Mouse (Mus musculus): Measurements from ENCODE around the gene Wdr20.
"Not testable (repeated sequence)": the region's sequence is repeated elsewhere in the genome, so short reads cannot be mapped to it uniquely, and the experiment has no call there.

Gene Wdr20

DNA sequence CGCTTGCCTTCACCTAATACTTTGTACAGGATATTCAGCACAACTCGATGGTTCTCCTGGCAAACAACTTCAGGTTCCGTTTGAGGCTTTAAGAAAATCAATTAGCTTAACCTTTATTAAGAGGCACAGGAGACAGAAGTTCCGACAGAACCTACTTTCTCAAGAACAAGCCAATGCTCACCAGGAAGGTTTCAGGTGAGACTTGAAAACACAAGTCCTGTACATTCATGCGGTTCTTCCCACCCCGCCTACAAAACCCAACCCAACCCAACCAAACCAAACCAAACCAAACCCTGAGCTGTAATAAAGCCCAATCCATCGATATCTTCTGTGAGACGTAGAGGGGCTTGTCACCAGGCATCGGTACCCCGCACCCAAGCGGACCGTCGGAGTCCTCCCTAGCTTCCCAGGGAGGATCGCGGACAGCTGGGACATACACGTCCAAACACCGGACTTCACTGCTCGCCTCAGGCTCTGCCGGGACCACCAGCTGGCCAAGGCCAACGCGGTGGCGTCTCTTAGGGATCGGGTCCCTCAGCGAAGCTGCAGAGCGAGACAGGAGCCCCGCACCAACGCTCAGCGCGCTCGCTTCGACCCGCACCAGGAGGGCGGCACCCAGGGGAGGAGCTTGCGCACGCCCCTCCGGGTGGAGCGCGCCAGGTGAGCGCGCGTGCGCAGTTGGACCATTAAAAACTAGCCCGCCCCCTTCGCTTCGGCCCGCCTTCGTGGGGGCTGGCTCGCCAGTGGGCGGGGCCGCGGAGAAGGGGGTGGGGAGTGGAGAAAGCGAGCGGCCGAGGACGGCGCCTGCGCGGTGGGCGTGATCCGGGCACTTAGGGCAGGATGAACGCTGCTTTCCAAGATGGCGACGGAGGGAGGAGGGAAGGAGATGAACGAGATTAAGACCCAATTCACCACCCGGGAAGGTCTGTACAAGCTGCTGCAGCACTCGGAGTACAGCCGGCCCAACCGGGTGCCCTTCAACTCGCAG lies at the start of gene Wdr20:
Gene Wdr20 (plus strand): TSS at position 775 of the 988 bp plus-strand sequence.
- peak; percentile 98 for DNase-seq

GRCm38 (mm10) chr12:110688921-110689320 lies 48.8 kb upstream of the Wdr20 start:
- not testable (repeated sequence) for DNase-seq

DNA sequence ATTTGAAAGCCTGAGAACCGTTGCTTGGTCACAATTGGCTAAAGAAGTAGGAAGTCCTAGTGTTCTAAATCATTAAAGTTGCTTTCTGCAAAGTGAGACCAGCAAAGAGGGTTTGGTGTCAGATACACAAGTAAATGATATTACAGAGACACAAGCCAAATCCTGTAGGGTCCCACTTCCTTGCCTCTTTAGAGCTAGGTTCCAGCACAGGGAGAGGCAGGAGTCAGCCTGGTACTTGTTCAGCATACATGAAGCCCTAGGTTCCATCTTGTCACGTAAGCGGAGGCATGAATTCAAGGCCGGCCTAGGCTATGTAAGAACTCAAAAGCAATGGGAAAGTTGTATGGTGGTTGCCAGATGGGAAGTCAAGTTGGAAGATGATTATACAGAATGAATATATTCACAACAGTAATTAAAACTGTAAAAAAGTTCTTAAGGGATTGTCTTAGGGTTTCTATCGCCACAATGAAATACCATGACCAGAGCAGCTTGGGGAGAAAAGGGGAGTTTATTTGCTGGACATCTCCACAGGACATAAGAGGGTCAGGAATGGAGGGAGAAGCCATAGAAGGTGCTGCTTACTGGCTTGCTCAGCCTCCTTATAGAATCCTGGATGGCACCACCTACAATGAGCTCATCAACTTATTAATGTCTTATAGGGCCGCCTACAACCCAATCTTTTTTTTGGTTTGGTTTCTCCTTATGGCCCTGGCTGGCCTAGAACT lies 47.7 kb upstream of the Wdr20 start:
- DNase-seq, result no peak

DNA sequence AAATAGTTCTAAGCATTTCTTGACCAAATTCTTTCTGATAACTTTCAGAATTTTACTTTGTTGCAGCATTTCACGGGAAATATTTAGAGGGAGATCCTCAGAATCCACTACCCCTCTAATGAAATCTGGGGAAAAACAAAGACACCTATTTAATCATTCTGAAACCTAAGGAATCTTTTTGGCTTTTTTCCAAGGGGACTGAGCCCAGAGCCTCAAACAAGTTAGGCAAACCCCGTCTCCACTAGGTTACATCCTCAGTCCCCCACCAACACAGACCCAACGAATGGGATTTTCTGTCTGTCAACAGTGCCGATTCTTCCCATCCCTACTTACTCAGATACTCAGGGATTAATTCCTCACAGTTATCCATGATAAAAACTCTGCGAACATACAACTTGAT lies 44.4 kb upstream of the Wdr20 start:
- DNase-seq, result not testable (repeated sequence)

DNA sequence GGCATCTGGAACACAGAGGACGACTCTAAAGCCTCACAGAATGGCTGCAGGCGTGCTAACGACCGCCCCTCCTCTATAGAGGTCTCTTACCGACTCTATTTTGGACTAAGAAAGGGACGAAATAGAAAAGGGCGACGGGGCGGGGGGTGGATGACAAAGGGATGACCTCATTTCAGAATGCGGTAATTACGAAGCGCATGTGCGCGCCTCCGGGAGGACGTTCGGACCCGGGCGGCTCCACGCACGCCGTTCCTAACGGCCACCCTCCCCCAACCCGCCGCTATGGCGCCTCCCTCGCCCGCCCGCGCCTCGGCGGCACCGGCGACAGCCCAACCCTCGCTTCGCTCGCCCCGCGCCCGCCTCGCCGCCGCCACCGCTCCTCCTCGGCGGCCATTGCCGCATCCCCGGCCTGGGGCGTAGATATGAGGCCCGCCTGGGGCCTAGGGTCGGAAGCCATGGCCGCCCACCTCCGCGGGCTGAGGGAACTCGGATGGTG lies 42.0 kb upstream of the Wdr20 start:
- peak; percentile 61 for DNase-seq

DNA sequence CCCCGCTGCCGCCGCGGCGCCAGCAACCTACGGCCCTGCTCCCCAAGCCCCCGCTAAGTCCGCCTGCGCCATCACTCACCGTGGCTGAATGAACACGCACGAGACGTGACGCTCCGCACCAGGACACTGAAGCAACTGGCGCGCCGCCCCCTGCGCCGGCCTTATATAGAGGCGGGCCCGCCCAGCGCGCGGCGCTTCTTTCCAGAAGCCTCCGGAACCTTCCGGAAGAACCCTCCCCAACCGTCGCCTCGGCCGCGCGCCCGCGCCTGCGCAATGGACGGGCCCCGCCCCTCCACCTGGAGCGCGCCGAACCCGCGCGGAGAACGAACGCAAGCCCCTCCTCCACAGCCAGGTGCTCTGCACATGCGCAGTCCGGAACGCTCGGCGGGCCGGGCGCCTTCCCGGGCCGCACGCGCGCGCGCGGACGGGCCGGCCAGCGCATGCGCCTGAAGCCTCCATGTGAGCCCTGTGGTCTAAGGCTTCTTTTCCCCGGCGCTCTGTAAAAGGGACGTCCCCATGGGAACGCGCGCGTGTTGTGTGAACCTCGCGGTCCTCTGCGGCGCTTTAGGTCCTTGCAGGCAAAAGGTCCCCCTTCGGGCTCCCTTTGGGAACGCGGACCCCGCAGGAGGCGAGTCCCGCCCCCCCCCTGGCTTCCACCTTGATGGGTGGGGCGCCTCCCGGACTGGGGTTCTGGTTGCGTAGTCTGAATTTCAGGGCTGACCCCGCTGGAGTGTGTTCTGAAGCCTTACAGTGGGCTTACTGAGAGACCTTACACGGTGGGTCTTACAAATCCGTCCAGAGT lies 41.4 kb upstream of the Wdr20 start:
- peak; percentile 97 for DNase-seq

GRCm38 (mm10) chr12:110696975-110697400 lies 40.8 kb upstream of the Wdr20 start:
- no peak for DNase-seq

DNA sequence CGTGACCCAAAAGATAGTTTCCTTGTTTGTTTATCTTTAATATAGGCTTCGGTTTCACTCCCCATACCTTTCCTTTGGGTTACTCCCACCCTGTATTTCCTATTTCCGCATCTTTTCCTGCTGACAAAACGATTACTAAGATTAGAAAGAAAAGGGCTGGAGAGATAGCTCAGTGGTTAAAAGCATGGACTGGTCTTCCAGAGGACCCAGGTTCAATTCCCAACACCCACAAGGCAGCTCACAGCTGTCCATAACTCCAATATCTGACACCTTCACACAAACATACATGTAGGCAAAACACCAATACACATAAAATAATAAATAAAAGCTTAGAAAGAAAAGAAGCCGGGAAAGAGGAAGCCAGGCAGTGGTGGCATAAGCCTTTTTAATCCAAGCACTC lies 40.3 kb upstream of the Wdr20 start:
- DNase-seq, result no peak

GRCm38 (mm10) chr12:110698080-110698479 lies 39.7 kb upstream of the Wdr20 start:
- no peak for DNase-seq

DNA sequence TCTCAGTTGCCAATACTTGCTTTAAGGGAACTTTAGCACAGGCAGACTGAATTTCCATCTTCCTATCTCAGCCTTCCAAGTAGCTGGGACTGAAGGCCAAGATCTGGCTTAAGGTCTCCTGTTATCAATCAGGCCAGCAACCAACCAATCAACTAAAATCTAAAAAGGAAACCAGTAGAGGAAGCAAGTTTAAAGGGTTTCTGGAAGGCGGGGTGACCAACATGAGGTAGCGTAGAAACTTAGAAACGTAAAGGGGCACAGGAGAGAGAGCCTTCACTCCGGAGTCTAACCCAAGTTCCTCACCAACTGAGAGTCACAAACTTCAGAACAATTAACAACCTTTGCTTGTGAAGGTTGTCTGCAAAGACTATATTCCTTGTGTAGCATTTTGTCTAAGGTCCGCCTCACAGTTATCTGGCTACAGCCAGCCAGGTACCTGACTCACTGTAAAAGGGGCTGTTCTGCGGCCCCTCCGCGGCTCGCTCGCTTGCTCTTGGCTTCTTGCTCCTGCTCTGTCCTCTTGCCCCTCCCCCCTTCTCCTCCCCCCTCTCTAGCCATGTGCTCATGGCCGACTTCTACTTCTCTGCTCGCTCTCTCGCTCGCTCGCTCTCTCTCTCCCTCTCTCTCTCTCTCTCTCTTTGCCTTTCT lies 39.1 kb upstream of the Wdr20 start:
- DNase-seq, result no peak

DNA sequence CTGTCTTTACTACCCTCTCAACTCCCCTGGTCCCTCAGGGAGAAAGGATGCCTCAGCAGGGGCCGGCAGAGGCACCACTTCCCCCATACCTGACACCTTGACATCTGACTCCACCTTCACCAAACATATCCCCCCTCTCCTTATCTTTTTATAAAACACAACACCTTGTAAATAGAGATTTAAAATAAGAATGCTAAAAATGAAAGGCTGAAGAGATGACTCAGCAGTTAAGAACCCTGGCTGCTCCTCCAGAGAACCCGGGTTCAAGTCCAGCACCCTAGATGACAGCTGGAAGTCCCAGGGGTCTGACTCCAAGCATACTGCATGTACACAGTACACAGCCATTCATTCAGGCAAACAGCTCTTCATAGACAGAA lies 38.6 kb upstream of the Wdr20 start:
- DNase-seq, result no peak

DNA sequence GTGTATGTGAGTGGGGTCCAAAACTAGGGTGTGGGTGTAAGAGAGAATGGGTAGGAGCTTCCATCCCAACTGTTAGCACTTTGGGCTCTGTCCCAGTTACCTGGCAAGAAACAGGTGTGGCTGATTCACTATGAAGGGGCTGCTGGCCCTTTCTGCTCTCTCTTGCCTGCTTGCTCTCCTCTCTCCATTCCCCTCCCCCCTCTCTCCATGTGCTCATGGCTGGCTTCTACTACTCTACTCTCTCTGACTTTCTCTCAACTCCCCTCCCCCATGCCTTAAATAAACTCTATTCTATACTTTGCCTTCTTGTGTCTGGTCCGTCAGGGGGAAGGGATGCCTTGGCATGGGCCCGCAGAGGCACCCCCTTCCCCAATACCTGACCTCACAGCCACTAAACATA lies 37.0 kb upstream of the Wdr20 start:
- no peak for DNase-seq

GRCm38 (mm10) chr12:110701363-110701762 lies 36.4 kb upstream of the Wdr20 start:
- not testable (repeated sequence) for DNase-seq

DNA sequence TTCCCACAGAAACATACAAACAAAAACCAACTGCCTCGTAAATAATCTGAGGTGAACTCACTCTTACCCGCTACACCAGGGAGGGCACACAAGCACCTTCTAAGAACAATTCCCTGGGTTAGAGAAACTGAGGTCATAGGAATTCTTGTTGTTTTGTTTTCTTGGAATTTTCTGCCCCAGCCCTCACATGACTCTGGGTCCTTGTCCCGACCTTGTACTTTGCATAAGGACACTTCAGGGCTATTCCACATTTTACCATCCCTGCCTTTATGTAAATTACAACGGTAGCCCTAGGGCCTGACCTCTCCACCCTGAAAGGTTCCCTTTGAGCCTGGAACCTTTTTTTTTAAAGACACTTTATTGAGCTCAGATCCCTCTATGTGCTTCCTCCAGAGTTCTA lies 35.2 kb upstream of the Wdr20 start, which contains the start of gene Hsp90aa1:
Gene Hsp90aa1 (minus strand): TSS at position 173 of the 400 bp plus-strand sequence.
- peak; percentile 30 for DNase-seq

- peak; percentile 91 for DNase-seq
Observed at GRCm38 (mm10) chr12:110703008-110703471, 34.7 kb upstream of the Wdr20 start.

DNA sequence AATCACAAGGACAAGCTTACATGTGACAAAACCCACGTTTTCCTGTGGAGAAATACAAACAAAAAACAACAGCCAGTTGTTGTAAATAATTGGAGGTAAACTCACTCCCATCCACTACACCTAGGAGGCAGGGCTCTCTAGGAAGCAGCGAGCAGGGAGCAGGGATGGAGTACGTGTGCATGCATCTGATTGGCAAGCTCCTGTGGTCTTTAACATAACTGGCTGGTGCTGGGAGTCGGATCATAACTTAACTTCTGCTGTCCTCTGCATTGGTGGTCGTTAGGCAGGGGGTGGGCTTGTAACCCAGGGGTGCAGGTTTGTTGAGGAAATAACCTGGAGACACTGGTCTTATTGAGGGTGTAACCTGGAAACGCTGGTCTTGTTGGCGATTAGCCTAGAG lies 34.1 kb upstream of the Wdr20 start:
- DNase-seq, result no peak

DNA sequence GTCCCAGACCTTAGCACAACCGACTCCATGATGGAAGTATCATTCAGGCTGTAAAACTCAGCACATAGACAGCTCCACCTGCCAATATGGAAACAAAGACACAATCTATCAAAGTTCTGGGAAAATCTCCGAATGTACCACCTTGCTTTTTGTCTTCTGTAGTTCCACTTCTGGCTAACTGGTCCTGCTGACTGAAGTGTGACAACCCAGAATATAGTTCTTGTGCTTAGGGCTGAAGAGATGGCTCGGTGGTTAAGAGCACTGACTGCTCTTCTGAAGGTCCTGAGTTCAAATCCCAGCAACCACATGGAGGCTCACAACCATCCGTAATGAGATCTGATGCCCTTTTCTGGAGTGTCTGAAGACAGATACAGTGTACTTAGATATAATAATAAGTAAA lies 32.3 kb upstream of the Wdr20 start:
- not testable (repeated sequence) for DNase-seq

DNA sequence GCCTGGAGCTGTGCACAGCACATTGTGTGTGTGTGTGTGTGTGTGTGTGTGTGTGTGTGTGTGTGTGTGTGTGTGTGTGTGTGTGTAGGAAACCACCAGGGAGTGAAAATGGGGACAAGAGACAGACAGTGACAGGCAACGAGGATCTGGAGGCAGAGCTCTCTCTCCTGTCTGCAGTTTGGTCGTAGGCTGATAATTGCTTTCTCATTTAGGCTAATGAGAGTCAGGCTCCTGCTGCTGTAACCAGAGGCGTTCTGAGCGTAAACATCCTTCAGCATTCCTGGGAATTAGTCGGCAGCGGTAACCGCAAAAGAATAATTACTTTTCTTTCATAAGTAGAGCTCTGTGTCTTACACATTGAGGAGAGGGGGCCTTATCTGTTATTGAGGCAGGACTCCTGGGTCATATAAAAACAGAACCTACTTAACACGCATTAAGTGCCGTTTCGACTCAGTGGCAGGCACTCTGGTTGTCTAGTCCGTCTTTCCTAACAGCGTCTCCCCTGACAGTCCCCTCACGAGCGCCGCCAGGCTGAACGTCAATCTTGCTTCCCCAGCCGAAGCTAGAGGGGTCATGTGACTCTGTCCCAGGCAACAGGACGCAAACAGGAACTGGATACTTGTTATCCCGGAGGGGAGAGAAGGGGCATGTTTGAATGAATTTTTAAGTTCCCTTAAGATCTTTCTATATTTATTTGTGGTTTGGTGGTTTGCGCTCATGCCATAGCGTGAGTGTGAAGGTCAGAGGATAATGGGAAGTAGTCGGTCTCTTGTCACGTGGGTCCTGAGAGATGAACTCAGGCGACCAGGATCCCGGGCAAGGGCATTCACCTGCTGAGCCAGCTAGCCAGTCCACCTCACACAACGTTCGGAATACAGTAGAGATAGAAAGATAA lies 31.2 kb upstream of the Wdr20 start:
- DNase-seq, result peak; percentile 68

GRCm38 (mm10) chr12:110707451-110707850 lies 30.3 kb upstream of the Wdr20 start:
- DNase-seq, result no peak

DNA sequence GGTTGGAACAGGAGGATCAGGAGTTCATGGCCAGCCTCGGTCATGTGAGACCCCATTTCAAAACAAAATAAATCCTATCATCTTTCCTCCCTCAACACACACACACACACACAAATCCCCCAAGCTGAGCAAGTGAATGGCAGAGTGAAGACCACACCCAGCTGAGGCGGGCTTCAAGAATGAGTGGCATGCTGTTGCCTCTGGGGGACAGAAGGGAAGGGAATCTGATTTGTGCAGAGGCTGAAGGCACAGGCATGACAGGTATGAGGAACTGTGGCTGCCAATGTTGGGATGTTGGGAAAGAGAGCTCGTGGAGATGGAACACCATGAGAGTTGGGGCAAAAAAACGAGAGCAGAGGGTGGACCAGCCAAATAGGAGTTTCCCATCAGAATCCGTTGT lies 26.5 kb upstream of the Wdr20 start:
- DNase-seq, result no peak

GRCm38 (mm10) chr12:110713784-110714183 lies 24.0 kb upstream of the Wdr20 start:
- no peak for DNase-seq

Measured in kidney, adult 18-20 months (tissue).